Mouse (Mus musculus): ENCODE results near the gene Snrpa1.

- no peak for TF ChIP-seq ZNF384 (IDR thresholded peaks at IDR 0.05; ENCODE audit: low read depth, low read length)
- TF ChIP-seq HCFC1 (IDR thresholded peaks at IDR 0.05; ENCODE audit: borderline replicate concordance, insufficient read depth, low read length): no peak
- TF ChIP-seq ZC3H11A (IDR thresholded peaks at IDR 0.05; ENCODE audit: borderline replicate concordance, low read depth, low read length): no peak
- TF ChIP-seq CHD2 (IDR thresholded peaks at IDR 0.05; ENCODE audit: low read depth, low read length): no peak
- TF ChIP-seq MAFK (IDR thresholded peaks at IDR 0.05; ENCODE audit: insufficient read depth, low read depth, low read length): no peak
Observed at GRCm38 (mm10) chr7:66115821-66116343, 57.1 kb downstream of the Snrpa1 start.
